Mouse (Mus musculus) layer of hippocampus, adult 18-20 months (tissue): ENCODE results near the gene Pole3. TPM values are rescaled to one million over a fixed set of nuclear protein-coding genes. Genes with fewer than 3 reads are reported as not detected.

Experiments
- DNase-seq, 2 experiments: peaks; one replicate each; pipeline ENCODE4 v3.0.0; 2022; ENCODE audit warnings: low spot score in 2 of 2
- total RNA-seq, 2 experiments: library from RNA; stranded (reverse); gene quantifications; 2 replicates each; pipeline ENCODE4 v1.2.3; 2021

The Pole3 gene
- total RNA-seq, 2 experiments from 2014 or later: 26.4 to 26.9 TPM

DNA sequence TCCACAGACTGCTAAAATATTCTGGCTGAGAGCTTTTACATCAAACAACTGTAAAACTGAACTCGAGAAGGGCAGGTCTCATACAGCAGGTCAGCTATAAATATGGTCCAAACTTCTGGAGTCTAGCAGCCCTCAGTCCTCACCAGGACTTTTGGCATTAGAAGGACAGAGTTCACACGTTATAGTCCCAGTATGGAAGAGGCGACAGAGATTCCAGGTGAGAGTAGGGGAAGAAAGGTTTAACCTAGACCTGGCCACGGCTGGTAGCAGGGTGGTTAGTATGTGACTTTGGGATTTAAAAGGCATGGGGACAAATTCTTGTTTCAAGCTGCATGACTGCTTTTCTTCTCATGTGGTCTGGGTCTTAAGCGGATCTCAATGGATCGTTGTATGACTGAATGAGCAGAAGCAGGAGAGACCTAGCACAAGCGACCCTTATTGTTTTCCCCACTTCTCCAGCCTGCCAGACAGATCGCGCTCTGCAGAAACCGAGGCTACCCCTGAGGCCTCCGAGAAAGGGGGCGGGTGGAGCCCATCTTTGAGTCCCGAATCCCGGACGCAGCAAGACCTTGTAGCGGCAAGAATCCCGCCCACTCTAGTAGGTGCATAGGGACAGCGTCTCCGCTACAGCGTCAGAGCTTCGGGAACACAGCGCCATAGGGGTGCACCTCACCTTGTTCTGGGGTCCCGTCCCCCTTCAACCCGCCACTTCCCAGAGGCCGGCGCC lies 5.6 kb downstream of the Pole3 start:
- DNase-seq: no peak

DNA sequence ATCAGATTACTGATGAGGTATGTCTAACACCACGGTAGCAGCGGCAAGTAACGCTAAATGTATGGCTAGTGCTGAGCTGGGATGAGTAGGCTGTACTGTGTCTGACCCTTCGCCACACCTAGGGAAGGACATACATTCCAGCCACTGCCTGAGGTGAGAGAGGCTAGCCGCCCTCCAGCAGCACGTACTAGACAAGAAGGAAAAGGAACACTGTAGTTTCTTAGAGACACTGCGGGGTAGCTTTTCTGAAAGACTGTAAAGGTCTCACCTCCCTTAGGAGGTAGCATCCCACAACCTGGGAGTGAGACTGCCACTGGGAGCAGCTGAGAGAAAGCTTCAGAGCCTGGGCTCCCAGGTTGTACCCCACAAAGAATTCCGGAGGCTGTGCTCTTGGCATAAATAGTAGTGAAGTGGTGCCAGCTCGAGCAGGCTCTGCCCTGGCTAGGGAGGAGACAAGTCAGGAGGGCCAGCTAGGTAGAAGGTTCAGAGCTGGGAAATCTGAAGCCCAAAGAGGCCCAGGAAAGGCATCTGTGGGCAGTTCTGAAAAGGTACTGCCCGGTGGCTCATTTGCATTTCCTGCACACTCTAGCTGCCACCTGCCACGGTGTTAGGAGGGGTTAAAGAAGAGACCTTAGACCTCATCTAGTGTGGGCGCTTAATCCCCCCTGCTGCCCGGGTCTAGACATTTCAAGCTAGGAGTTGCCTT lies 6.3 kb downstream of the Pole3 start:
- no peak for DNase-seq

DNA sequence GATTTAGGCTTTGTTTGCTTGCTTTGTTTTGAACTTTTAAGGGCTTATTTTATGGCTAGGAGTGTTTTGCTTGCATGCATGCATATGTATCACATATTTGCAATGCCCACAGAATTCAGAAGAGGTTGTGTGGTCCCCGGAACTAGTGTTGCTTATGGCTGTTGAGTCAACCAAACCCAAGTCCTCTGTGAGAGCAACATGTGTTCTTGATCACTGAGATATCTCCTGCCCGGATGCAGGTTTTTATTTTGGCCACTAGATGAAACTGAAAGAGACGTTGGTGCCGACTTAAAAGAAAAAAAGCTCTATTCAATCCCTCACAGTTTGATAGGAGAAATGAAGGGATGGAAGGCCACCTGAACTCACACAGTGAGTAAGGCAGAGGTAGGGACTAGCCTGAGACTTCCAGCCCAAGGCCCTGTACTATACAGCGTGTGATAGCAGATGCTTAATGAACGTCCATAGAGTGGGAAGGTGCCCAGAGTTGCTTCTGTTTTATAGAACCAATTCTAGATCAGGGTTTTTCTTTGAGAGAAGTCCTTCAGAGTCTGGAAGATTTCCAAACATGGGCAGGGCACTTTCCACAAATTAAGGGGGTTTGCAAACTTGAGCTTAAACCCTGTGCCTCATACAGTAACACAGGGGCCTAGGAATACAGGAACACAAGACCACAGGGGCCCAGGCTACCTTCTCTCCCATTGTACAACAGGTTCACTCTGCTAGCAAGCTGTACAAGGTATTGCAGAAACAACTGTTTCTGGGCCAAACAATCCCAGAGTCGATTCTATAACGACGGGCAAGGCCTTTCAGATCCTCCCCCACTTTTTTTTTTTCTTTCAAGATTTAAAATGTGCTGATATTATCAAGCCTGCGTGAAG lies 7.1 kb downstream of the Pole3 start:
- DNase-seq: no peak

DNA sequence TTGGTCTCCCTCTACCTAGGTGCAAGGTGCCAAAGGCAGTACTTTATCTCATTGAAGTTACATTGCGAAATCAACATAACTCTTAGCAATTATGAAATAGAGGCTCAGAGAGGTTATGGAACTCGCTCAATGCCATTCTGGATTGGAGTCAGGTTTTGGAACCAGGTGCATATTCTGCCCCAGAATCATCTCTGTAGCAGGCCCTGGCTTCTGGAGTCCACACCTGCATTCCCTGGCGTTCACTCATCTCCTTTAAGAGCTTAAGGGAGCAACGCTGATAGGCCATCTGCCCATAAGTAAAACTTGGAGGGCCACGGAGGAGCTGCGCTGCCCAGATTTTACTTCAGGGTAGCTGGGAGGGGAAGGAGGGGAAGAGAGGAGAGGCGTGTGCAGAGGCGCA lies 7.8 kb downstream of the Pole3 start:
- DNase-seq: no peak

DNA sequence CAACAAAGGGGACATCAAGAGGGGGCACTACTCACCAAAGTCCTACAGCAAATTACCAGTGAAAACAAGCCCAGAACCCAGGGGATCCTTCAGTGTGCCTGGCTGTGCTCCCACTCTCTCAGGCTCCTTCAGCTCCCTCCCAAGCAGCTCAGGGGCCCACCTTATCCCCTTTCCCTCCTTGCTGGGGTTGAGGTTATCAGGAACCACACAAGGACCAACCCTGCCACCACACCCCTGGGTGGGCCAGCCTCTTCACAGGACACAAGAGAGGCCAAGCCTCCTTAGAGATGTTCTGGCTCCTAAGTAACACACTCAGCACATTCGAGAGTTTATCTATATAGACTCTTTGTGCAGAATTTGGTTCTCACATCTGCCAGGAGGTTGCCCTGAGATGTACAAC lies 8.3 kb downstream of the Pole3 start:
- no peak for DNase-seq

DNA sequence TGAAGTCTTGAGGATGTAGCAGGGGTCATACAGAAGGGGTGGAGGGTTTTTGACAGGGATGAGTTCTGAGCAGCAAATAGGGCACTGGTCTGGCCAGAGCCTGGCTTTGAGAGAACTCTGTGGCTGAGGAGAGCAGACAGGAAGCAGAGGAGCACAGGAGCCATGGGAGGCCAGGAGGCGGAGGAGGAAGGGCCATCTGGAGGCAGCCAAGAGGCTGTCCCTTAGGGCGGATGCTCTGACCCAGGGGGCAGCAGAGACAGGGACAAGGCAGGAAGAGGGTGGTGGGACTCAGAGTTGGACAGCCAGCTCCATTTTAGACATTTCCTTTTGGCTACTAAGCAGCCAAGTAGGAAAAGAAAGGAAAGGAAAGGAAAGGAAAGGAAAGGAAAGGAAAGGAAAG lies 8.8 kb downstream of the Pole3 start:
- DNase-seq: no peak

DNA sequence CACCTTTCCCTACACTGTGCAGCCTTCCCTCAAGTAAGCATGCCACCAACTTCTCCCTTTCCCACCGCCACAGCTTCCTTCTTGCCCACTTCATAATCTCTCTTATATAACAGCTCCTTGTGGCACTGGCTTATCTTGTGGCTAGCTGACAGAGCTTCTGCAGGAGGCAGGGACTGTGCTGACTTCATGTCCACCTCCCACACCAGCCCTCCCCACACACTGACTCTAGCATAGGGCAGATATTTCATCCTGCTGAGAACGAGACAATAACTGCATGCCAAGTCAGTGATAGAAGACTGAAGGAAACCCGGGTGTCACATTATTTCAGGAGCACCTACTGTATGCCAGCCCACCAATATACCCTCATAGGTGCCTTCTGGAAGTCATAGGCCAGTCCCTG lies 9.4 kb downstream of the Pole3 start:
- DNase-seq: no peak

DNA sequence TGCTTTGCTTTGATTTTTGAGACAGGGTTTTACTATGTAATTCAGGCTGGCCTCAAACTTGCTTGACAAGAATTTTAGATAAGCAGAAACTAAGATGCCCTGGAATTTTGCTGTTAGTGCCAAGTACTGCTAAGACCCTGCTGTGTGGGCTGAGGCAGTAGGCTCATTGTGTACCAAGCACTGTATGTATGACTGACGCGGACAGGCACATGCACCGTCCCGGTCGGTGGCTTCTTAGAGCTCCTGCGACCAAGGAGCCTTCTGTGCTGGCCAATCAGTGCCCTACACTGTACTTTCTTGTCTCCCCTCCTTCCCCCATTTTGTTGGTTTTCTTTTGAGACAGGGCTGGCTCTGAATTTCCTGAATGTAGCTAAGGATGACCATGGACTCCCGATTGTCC lies 9.9 kb downstream of the Pole3 start:
- DNase-seq: no peak

DNA sequence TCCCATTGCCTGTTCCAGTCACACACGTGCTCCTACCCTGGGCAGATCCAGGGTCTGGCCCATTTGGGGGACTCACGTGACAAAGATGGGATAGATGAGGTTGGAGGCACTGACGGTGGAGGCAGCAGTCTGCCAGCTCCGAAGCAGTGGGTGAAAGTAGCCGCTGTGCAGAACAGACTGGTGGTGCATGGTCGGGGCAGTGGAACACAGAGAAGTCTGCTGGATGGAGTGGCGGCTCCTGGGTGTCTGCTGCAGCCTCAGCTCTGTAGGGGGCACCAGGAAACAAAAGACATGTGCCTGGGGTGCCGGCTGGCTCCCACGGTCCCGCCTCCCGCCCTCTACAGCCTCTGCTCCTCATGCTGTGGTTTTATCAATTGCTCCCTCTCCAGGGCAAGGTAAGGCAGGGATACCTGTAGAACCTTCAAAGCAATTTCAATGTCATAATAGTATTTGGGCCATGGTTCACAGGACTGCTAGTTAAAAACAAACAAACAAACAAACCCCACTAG lies 10.8 kb downstream of the Pole3 start:
- DNase-seq: peak in 1 of 2 experiments; percentile 25

DNA sequence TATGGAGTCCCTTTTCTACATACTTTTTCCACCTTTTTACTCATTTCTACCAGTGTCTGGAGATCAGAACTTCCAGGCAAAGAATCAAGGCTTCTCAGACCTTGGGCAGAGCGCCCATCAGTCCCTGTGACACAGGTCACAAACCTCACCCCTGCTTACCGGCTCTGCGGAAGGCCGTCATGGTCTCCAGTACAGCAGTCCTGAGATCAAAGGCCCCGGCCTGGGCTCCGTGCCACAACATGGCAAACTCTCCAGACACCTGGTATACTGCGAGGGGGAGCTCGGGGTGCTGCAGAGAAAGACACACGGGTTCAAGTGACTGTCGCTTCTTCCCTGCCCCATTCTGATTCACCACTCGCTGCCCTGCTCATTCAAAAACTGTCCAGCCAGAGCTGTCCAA lies 14.9 kb downstream of the Pole3 start:
- DNase-seq: no peak

DNA sequence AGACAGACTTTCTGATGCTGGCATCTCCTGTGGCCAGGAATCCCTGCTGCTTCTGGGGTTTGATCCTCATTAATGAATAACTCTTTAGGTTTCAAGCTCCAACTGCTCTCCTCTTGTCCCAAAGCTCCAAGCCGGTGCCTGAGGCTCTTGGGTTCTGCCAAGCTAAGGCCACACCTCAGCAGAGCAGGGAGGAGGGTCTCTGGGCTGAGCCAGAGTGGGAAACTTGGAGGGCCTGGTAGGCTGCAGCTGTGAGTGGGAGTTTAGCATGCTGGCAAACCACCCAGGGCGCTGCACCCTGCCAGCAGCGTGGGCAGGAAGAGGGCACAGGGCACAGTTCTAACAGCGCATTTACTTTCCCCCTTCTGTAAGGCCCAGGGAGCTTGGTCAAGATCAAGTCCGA lies 16.0 kb downstream of the Pole3 start:
- peak in 1 of 2 experiments; percentile 39 for DNase-seq

DNA sequence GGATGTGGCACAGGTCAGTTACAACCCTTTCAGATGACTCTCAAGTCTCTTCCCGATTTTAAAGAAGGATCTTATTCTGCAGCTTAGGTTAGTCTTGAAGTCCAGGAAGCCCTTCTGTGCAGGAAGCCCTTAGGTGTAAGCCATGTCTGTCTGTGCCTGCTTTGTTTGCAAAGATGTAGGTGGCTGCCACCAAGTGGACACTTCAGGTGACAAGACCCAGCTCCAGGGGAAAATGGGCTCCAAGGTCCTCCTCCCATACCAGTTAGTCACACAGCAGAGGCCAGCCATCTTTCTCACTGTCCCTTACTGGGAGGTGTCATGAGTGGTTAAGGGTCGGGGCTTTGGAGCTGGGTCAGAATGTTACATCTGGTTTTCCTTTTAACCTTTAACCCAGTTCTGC lies 18.1 kb downstream of the Pole3 start:
- DNase-seq: no peak

DNA sequence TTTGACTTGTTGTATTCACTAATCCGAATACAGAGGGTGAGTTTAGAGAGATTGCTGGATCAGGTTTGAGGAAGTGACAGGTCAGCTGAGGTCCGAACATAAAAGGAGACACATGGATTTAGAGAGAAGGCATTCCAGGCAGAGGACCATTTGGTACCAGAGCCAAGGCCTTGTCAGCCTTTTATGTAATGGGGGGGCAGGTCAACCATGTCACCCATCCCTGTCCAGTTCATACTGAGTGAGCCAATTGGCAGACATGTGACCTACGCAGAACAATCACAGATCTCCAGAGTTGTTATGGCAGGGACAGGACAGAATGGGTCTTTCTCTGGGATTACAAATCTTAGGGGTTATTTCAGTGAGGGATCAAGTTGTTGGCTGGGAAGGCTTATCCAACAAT lies 18.9 kb downstream of the Pole3 start:
- no peak for DNase-seq

DNA sequence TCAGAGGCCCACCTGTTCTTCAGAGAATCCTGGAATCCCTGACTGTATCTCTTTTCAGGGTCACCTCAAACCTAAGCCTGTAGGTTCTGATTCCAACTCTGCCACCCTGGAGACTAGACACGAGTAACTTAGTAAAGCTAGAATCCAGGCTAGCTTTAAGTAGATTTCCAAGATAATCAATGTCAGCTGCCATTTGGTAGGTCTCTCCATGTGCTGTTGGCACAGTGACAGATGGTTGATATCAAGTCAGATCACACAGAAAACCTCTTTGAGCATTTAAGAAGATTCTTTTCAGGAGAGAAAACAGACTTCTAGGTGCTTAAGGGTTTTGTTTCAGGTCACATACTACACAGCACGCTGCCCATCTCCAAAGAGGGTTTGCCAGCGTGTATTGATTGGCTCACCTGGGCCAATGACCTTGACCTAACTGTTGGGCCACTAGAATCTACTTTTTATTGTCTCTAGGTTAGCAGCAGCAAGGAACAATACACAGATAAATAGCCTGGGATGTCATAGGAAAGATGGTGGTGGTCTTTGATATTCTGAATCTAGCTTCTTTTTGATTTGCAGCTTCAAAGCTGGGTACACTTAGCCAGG lies 21.4 kb downstream of the Pole3 start, which contains the start of gene Hdhd3:
Gene Hdhd3, minus strand, starts transcription at position 94 of the 597 bp plus-strand sequence.
- DNase-seq: no peak

DNA sequence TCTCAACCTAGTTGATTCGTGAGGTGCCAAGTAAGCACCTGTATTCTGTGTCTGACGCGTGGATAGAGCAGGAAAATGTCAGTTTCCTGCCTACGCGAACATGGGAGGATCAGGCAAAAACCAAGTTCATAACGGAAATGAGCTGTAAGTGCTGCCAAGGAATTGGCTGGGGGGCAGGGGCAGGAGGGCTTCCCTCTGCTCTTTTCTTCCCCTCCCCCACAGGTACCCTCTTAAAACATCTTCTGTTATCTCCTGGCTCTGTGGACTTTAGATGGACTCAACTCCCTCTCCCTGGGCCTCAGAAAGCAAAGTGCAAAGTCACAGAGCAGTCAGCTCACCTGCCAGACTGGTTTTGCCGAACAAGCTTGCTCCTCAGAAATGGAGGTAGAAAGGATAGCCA lies 21.9 kb downstream of the Pole3 start:
- DNase-seq: no peak

DNA sequence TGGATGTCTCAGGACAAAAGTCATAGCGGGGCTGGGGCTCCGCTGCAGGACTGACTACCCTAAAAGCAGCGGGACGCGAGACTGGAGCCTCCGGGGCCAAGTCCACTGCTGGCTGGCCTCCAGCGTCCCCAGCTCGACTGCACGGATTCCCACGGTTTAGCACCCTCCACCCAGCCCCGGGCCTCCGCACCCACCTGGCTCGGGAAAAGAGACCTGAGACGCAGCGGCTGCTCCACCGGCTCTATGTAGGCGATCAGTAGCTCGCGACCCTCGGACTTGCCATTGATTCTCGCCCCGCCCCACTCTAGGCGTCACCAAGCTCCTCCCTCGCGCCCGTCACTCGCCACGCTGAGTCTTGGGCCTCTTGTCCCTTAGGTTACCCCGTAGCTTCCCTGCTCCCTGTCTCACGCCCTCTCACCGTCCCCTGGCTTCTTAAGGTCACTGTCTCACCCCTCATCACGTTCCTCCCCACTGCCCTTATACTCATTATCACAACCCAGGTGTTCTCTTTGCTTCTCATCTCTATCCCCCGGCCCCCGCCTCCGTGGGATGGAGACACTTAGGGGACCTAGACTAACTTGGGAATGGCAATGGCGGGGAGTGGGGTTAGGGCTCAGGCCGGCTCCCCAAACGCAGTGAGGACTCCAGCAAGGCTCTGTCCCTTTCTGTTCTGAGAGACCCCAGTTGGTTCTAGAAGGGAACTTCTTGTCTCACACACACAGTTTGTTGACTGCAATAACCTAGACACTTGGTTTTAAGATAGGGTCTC lies 22.7 kb downstream of the Pole3 start:
- peak; percentile 85 to 92 for DNase-seq

DNA sequence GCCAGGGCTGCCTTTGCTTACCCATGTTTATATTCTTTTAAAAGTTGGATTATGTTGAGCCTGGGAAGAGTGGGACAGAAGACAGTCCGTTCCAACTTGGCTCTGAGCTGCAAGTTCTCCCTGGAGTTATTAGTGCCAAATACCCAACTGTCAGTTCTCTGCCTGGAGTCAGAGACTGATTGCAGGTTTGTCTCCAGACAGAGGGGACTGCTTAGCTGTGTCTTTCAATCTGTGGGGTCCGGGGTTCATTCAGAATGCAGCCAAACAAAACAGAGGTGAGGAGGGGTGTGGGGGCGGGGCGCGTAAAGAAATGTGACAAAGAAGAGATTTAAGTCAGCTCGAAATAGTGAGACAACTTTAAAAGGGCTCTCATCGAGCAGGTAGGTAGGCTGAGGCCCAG lies 23.3 kb downstream of the Pole3 start:
- no peak for DNase-seq

DNA sequence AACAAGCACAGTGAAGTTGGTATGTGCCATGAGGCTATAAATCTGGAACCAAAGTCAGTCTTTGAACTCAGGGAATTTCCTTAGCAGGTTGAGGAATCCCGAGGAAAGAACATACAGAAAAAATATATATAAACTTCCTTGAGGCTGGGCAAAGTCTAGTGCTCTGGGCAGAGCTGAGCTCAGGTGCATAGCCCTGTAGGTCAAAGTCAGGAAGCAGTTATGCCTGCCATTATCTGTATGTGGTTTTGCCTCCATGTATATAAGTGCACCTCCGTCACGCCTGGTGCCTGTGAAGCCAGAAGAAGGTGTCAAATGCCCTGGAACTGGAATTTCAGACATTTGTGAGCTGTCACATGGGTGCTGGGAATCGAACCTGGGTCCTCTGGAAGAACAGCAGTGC lies 24.1 kb downstream of the Pole3 start:
- no peak for DNase-seq

DNA sequence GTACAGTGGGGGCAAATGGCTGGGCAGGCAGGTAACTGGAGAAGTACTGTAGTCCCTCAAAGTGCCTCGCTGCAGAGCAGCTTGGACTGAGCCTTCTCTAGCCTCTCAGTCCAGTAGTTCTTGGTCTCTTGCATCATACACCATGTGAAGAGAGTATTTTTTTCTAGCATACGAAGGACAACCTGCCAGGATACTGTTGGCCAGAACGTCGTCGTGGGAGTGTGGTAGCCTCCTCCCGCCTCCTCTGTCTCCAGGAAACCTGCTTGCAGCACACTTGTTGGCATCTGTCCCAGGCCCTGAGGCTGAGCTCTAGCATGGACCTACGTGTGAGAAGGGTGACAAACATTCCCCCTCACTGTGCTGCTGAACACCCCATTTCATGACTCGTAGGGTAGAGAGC lies 28.1 kb downstream of the Pole3 start:
- peak; percentile 40 to 51 for DNase-seq

DNA sequence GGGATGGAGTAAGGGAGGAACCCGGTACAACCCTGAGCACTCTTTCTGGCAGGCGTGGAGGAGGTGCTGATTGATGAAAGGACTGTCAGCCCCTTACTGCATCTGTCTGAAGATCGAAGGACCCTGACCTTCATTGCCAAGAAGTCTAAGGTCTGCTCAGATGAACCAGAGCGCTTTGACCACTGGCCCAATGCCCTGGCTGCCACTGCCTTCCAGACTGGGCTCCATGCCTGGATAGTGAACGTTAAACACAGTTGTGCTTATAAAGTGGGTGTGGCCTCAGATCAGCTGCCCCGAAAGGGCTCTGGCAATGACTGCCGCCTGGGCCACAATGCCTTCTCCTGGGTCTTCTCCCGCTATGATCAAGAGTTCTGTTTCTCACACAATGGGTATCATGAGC lies 28.9 kb downstream of the Pole3 start:
- no peak for DNase-seq

DNA sequence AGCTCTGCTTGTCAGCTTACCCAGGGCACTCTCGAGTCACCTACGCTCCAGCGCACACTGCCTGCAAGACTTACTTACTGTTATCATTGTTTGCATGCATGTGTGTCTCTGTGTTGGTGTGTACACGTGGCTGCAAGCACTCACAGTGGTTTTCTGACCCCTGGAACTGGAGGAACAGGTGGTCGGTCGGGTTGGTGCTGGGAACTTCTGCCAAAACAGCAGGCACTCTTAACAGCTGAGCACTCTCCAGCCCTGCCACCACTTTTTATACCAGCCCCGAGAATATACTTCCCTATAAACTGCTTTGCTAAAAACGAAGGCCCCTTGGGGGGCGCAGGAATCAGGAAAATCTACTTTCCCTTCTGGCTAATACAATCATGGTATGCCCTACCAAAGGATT lies 30.6 kb downstream of the Pole3 start:
- DNase-seq: no peak
